Mouse (Mus musculus) limb, embryonic 12.5 days (tissue): ENCODE measurements around the gene Tmcc3. TPM values are rescaled to one million over a fixed set of nuclear protein-coding genes. Genes with fewer than 3 reads are reported as not detected.
A peak's percentile ranks its signal among the peaks of the same experiment; 100 is the strongest.

ENCODE experiments used
- ATAC-seq: fragments of 200-750 bp; cut with Nextera tagmentation; 2 replicates; pipeline ENCODE4 v1.8.0; 2017; ENCODE audit warnings: low read depth, moderate TSS enrichment; ENCODE audit not compliant: insufficient number of reproducible peaks, insufficient read depth, low FRiP score, low TSS enrichment
- H3K27ac ChIP-seq: fragments of 300-500 bp; sonication (generic); 2 replicates; pipeline ENCODE4 v1.5.1; 2016; ENCODE audit warnings: mild to moderate bottlenecking, moderate library complexity
- H3K27me3 ChIP-seq: fragments of 300-500 bp; sonication (generic); 2 replicates; pipeline ENCODE4 v1.6.1; 2016; ENCODE audit warnings: mild to moderate bottlenecking, moderate library complexity
- H3K36me3 ChIP-seq: fragments of 300-500 bp; sonication (generic); 2 replicates; pipeline ENCODE4 v1.6.1; 2016; ENCODE audit warnings: mild to moderate bottlenecking, moderate library complexity
- H3K4me1 ChIP-seq: fragments of 300-500 bp; sonication (generic); replicated peaks from 2 replicates; pipeline ENCODE4 v1.6.1; 2016
- H3K4me2 ChIP-seq: fragments of 300-500 bp; sonication (generic); 2 replicates; pipeline ENCODE4 v1.6.1; 2016; ENCODE audit warnings: mild to moderate bottlenecking, moderate library complexity
- H3K4me3 ChIP-seq: fragments of 300-500 bp; sonication (generic); replicated peaks from 2 replicates; pipeline ENCODE4 v1.5.1; 2016; ENCODE audit warnings: mild to moderate bottlenecking
- H3K9ac ChIP-seq: fragments of 300-500 bp; sonication (generic); replicated peaks from 2 replicates; pipeline ENCODE4 v1.6.1; 2016; ENCODE audit warnings: mild to moderate bottlenecking, moderate library complexity
- H3K9me3 ChIP-seq: fragments of 300-500 bp; sonication (generic); 2 replicates; pipeline ENCODE4 v1.6.1; 2016; ENCODE audit warnings: mild to moderate bottlenecking, moderate library complexity
- WGBS: fragments of 180-500 bp; shearing (Covaris S2); methylation state at CpG from one replicate; pipeline ENCODE4 v1.1.7; 2016; 5-methylcytosine and 5-hydroxymethylcytosine counted together
- polyA plus RNA-seq: library from polyadenylated mRNA; unstranded; fragments of >200 nt; fragmentation: Nextera tagmentation; extraction: Ambion mirVana; gene quantifications from 2 replicates; pipeline ENCODE4 v1.2.1, GENCODE M21; 2016

Tmcc3 gene
- polyA plus RNA-seq, 1 experiment from 2014 or later: 9.5 TPM

DNA sequence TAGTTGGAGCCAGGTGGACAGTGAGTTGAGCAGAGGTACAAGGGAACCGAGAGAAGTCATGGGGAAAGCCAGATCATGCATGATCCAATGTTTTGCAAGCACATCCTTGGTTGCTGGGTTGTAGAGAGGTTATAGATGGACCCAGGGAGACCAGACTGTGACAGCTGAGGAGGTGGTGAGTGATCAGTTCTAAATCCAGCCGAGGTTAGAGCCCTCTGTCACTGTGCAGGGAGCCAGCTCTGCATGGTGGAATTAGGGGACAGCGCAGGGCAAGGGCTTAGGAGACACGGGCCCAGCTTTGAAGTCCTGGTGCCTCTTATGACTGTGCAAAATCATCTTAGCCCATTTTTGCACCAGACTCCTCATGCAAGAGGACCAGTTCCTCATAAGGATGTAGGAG is 228.5 kb downstream of the Tmcc3 start:
- Histone ChIP-seq H3K4me2 (no peak overlapping the region), H3K4me3 (no peak overlapping the region), H3K27me3 (no peaks in the 10 kb centered on the region), H3K9ac (no peak overlapping the region), H3K27ac (no peak overlapping the region), H3K36me3 (no peaks in the 10 kb centered on the region), H3K9me3 (peaks cover 10% of the 10 kb centered on the region; the same call in 1 of the 2 replicates), H3K4me1 (peaks cover 10% of the 10 kb centered on the region)
- no peak for ATAC-seq
- WGBS: 83% methylated on average over 4 of the region's 4 CpGs

DNA sequence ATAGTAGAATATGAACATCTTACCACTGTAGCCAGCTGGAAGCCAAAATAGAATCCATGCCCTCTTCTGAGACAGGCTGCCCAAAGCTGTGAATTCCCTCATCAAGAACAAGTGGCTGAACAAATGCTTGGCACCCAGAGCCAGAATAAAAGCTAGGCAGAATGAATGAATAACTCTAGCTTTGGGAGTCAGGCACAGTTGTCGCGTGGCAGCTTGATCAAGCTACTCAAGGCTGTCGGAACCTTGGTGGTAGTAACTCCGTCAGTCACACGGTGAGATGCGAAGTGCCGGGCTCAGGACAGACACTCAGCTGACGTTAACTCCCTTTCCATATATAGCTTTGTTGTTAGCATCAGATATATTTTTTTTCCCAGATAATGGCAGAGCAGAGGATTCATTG is 232.2 kb downstream of the Tmcc3 start:
- Histone ChIP-seq H3K4me3 (no peak overlapping the region), H3K9ac (no peak overlapping the region), H3K27me3 (no peaks in the 10 kb centered on the region), H3K27ac (no peak overlapping the region), H3K4me1 (peaks cover 20% of the 10 kb centered on the region), H3K36me3 (no peaks in the 10 kb centered on the region), H3K4me2 (no peak overlapping the region), H3K9me3 (peaks cover 6% of the 10 kb centered on the region; the same call in 1 of the 2 replicates)
- no peak for ATAC-seq
- WGBS: 67% methylated on average over 8 of the region's 8 CpGs

DNA sequence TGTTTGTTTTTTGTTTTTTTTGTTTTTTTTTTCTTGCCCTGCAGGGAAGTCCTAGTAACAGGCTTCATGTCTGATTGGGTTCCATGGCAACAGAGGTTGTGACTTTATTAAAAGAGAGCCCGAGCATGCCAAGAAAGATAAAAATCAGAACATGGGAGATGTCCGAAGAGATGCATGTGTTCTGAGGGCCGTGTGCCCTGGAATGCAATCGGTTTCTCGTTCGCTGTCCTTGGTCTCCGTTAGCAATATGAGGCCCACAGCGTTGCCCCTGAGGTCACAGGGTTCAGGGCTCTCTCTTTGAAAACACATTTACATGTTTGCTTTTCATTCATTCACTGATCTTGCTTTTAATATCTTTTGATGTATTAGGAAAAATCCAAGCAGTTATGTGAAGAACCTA is 233.1 kb downstream of the Tmcc3 start:
- Histone ChIP-seq H3K27me3 (no peaks in the 10 kb centered on the region), H3K4me1 (peaks cover 20% of the 10 kb centered on the region), H3K4me2 (peak overlapping the region; percentile 51), H3K36me3 (no peaks in the 10 kb centered on the region), H3K4me3 (no peak overlapping the region), H3K27ac (no peak overlapping the region), H3K9me3 (peaks cover 6% of the 10 kb centered on the region; the same call in 1 of the 2 replicates), H3K9ac (no peak overlapping the region)
- no peak for ATAC-seq
- 17% methylated on average over 8 of the region's 8 CpGs for WGBS

- 20% methylated on average over 21 of the region's 21 CpGs for WGBS
- Histone ChIP-seq H3K4me3 (peak overlapping the region; percentile 13; the same call in 1 of the 2 replicates), H3K4me1 (peaks cover 20% of the 10 kb centered on the region), H3K27me3 (no peaks in the 10 kb centered on the region), H3K27ac (peak overlapping the region; percentile 80), H3K9ac (0 out of 2 replicates have a peak overlapping the region, but pooled peaks have one; percentile 19), H3K36me3 (no peaks in the 10 kb centered on the region), H3K4me2 (peak overlapping the region; percentile 51), H3K9me3 (peaks cover 6% of the 10 kb centered on the region; the same call in 1 of the 2 replicates)
- peak; percentile 56; the same call in 1 of the 2 replicates for ATAC-seq
Measured at GRCm38 (mm10) chr10:94545259-94546019, 233.7 kb downstream of the Tmcc3 start.

DNA sequence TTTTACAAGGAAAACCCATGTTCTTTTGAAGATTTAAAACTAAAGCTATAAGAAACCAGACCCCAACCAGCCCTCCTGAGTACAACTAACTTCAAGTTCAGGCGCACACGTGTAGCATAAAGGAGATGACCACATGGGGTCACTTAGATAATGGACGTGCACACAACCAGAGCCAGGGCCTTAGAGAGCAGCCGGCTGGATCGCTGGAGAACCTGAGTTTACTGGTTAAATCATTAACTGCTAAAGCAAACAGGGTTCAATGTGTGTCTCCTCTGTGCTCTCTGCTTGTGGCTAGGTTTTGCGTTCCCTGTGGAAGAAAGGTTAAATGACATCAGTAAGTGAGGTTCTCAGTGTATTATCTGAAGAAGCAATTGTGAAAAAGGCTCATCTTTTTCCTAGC is 234.9 kb downstream of the Tmcc3 start:
- 70% methylated on average over 6 of the region's 6 CpGs for WGBS

GRCm38 (mm10) chr10:94549511-94550232 is 237.9 kb downstream of the Tmcc3 start:
- WGBS: 72% methylated on average over 4 of the region's 4 CpGs
- no peak overlapping the region for H3K27ac ChIP-seq
- no peaks in the 10 kb centered on the region for H3K27me3 ChIP-seq
- H3K4me2 ChIP-seq: no peak overlapping the region
- no peaks in the 10 kb centered on the region for H3K36me3 ChIP-seq
- H3K4me3 ChIP-seq: no peak overlapping the region
- ATAC-seq: no peak
- H3K9me3 ChIP-seq: no peaks in the 10 kb centered on the region
- no peak overlapping the region for H3K9ac ChIP-seq
- H3K4me1 ChIP-seq: peaks cover 25% of the 10 kb centered on the region

More for the DNA sequence above, 234.9 kb downstream of the Tmcc3 start:
- H3K4me3 ChIP-seq: no peak overlapping the region
- H3K27ac ChIP-seq: no peak overlapping the region
- H3K4me1 ChIP-seq: peaks cover 25% of the 10 kb centered on the region
- no peaks in the 10 kb centered on the region for H3K27me3 ChIP-seq
- H3K9me3 ChIP-seq: 0 out of 2 replicates have a peak, but pooled peaks cover under 1% of the 10 kb centered on the region
- no peak overlapping the region for H3K4me2 ChIP-seq
- ATAC-seq: no peak
- H3K36me3 ChIP-seq: no peaks in the 10 kb centered on the region
- no peak overlapping the region for H3K9ac ChIP-seq

DNA sequence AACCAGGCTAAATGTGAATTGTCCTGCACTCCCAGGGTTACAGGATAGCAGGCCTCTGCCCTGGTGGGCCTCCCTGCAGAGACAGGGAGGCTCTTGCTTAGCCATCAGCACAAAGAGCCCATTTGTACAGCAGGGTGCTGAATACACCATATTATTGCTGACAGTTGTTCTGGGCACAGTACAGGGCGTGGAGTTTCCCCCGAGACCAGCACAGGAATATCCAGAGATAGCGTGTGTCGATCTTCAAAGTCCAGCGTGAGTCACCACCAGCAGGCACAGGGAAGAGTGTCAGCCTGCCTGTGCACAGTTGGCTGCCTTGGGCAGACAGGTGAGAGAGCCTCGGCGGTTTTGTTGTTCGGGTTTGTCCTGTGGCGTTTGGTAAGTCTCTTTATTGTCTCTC is 238.9 kb downstream of the Tmcc3 start:
- WGBS: 76% methylated on average over 9 of the region's 9 CpGs
- Histone ChIP-seq H3K4me1 (peaks cover 16% of the 10 kb centered on the region), H3K27me3 (no peaks in the 10 kb centered on the region), H3K4me2 (no peak overlapping the region), H3K27ac (no peak overlapping the region), H3K4me3 (no peak overlapping the region), H3K9me3 (no peaks in the 10 kb centered on the region), H3K9ac (no peak overlapping the region), H3K36me3 (no peaks in the 10 kb centered on the region)
- no peak for ATAC-seq

- Histone ChIP-seq H3K36me3 (no peaks in the 10 kb centered on the region), H3K9me3 (no peaks in the 10 kb centered on the region), H3K4me1 (peaks cover 11% of the 10 kb centered on the region), H3K27ac (no peak overlapping the region), H3K4me2 (no peak overlapping the region), H3K9ac (no peak overlapping the region), H3K27me3 (no peaks in the 10 kb centered on the region), H3K4me3 (no peak overlapping the region)
- WGBS: 47% methylated on average over 2 of the region's 2 CpGs
- ATAC-seq: no peak
Measured at GRCm38 (mm10) chr10:94551065-94551464, 239.3 kb downstream of the Tmcc3 start.

- no peak overlapping the region for H3K4me2 ChIP-seq
- no peaks in the 10 kb centered on the region for H3K27me3 ChIP-seq
- no peaks in the 10 kb centered on the region for H3K36me3 ChIP-seq
- H3K27ac ChIP-seq: no peak overlapping the region
- no peak overlapping the region for H3K9ac ChIP-seq
- 88% methylated on average over 6 of the region's 6 CpGs for WGBS
- H3K9me3 ChIP-seq: no peaks in the 10 kb centered on the region
- H3K4me1 ChIP-seq: peaks cover 7% of the 10 kb centered on the region; the same call in 1 of the 2 replicates
- no peak overlapping the region for H3K4me3 ChIP-seq
- ATAC-seq: no peak
Measured at GRCm38 (mm10) chr10:94551511-94551910, 239.8 kb downstream of the Tmcc3 start.

GRCm38 (mm10) chr10:94551924-94552523 is 240.3 kb downstream of the Tmcc3 start:
- no peak overlapping the region for H3K4me2 ChIP-seq
- H3K27ac ChIP-seq: no peak overlapping the region
- no peak for ATAC-seq
- no peak overlapping the region for H3K4me3 ChIP-seq
- H3K27me3 ChIP-seq: no peaks in the 10 kb centered on the region
- no peaks in the 10 kb centered on the region for H3K36me3 ChIP-seq
- H3K9ac ChIP-seq: no peak overlapping the region
- H3K9me3 ChIP-seq: no peaks in the 10 kb centered on the region
- 72% methylated on average over 7 of the region's 7 CpGs for WGBS
- peaks cover 5% of the 10 kb centered on the region; the same call in 1 of the 2 replicates for H3K4me1 ChIP-seq

DNA sequence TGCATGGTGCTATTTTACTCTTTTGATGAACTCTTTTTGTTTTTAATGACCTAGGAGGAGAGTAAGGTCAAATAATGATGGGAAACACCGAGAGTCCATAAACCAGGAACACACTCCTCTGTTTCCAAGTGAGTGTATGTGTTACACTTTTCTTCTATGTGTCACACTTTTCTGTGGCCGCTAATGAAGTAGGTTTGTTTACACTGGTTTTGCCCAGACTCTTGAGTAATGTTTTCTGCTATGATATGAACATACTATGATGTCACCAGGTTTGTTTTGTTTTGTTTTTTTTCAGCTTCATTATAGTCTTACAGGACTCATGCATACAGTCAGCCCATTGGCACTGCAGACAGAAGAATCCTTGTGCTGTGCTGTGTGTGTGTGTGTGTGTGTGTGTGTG is 243.6 kb downstream of the Tmcc3 start:
- Histone ChIP-seq H3K27me3 (no peaks in the 10 kb centered on the region), H3K4me1 (peaks cover 5% of the 10 kb centered on the region; the same call in 1 of the 2 replicates), H3K9me3 (no peaks in the 10 kb centered on the region), H3K9ac (no peak overlapping the region), H3K4me3 (no peak overlapping the region), H3K36me3 (no peaks in the 10 kb centered on the region), H3K27ac (no peak overlapping the region), H3K4me2 (no peak overlapping the region)
- 83% methylated on average over 2 of the region's 2 CpGs for WGBS
- no peak for ATAC-seq
